Mouse (Mus musculus) neural tube, embryonic 10.5 days (tissue): Measurements from ENCODE around the gene Rnf223.
"Not testable (repeated sequence)": the region's sequence is repeated elsewhere in the genome, so short reads cannot be mapped to it uniquely, and the experiment has no call there.

Experiments
- DNase-seq: peaks from one replicate; pipeline ENCODE4 v3.0.0-alpha.2; 2017; ENCODE audit warnings: low spot score; ENCODE audit errors: extremely low spot score

The Rnf223 gene

DNA sequence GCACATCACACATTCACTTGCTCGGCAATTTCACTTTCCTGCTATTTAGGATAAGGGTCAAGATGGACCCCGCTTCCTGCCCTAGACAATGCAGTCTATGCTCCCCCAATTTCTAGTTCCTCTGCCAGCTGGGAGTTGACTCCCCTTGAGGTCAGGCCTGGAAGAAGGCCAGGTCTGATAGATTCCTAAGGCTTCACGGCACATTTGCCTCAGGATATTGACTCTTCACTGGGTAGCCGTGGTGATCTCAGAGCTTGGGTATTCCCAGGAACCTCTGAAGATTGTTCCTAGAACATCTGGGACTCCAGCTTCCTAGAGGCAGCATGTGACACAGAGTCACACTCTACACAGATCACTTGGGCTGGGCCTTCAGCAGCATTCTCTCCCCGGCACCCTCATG, 1.6 kb upstream of the Rnf223 start:
- no peak for DNase-seq

DNA sequence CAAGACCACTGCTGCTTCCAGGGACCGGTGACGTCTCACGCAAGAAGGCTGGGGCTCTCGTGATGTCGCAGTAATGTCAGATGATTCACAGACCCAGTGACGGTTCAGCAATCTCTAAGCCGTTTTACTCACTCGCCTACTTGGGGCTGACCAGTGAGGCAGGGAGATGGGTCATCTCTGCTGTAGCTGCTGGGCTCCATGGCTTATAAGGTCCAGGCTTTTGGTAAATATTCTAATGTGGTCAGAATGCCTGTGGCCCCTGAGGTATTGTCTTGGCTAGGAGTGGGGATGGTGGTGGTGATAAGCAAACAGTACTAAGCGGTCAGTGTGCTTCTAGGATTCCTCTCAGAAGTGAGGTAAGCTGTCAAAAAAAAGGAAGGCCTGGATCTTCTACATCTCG, 627 bp downstream of the Rnf223 start:
- no peak for DNase-seq

DNA sequence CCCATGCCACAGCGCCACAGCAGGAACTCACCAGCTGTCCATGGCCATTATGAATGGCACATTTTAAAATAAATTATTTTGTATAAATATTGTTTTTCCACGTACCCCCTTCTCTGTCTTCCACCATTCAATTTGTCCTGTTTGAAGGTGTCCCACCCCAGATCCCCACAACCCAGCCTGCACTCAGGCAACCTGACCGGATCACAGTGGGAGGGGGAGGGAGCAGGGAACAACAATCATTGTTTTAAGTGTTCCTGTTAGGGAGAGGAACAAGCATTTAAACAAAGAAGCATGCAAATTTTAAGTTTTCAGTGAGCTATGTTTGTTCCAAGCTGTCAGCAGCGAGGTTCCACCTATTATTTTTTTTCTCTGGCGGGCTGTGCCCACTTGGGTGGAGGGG, 3.0 kb downstream of the Rnf223 start:
- no peak for DNase-seq

DNA sequence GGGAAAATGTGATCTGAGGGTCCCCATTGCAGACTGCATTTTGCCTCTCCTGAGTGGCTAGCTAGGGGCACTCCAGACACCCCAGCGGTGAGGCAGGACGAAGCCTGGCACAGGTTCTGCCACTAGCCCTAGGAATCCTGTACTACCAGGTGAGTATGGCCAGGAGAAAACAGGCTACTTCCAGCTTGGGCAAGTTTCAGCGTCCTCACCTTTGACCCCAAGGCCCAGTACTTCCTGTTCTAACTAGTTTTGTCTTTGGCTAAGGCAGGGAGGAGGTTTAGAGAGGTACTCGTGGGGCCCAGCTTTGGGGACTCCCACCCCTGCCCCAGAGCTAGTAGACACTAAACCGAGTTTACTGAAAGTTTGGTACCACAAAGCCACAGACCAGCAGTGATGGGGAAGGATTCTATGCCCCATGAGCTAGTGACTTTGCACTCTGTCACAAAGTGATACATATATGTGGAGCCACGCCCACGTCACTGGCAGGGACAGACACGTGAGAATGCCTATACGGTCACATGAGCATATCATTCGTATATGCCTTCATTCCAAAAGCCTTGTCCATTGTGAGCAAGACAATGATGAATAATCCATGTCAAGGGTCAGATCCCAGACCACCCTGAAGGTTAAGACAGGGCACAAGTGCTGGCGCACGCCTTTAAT, 3.8 kb downstream of the Rnf223 start:
- DNase-seq: no peak

GRCm38 (mm10) chr4:156135112-156135511, 4.8 kb downstream of the Rnf223 start:
- no peak for DNase-seq

DNA sequence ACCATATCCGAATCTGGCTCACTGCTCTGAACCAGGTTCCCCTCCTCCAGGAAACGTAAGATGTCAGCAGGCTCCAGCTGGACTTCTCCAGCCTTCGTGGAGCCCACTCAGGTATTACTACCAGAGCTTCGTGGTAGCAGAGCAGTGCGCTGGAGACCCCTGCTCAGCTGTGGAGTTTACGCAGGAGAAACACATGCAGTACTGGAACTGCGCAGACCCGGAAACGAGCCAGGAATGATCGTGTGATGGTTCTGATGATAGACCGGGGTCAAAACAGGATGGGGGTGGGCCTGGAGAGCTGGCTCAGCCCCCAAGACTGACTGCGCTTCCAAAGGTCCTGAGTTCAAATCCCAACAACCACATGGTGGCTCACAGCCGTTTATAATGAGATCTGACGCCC, 5.5 kb downstream of the Rnf223 start:
- DNase-seq: no peak

- DNase-seq: no peak
Measured at GRCm38 (mm10) chr4:156136285-156137100, 6.2 kb downstream of the Rnf223 start.

- DNase-seq: not testable (repeated sequence)
Measured at GRCm38 (mm10) chr4:156150887-156151286, 20.6 kb downstream of the Rnf223 start.

DNA sequence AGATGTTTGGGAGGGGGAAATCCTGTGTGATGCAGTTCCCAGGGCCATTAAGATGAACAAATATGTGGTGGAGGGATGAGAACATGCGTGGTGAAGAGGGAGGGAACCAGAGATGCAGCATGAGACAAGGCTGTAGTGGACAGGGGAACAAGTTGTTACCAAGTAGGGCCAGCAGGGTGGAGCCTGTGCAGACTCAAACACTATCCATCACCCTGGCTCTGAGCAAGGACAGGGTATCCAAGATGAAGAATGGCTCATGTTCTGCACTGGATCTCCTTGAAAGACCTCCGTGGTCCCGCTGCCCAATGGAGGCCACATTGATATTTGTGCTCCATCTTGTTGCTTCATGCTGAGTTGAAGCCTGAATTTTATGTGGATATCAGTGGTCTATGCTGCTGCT, 24.5 kb downstream of the Rnf223 start:
- no peak for DNase-seq

DNA sequence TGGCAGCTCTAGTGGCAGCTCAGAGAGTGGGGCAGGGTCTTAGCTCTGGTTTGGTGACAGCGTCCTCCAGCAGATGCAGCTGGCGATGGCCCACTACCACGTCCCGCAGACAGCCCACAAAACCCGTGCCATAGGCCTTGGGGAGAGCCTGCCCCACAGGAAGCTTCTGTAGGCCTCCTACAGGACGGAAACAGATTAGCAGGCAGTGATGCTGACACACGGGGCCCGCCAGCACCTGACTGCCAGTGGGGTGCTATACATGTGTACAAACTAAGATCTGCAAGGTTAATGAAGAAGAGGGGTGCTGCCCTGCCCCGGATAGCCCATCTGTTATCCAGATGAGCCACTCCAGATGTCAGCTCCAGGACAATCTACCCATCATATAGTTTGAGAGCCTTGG, 36.2 kb downstream of the Rnf223 start:
- no peak for DNase-seq

- no peak for DNase-seq
Measured at GRCm38 (mm10) chr4:156168611-156169010, 38.3 kb downstream of the Rnf223 start.

DNA sequence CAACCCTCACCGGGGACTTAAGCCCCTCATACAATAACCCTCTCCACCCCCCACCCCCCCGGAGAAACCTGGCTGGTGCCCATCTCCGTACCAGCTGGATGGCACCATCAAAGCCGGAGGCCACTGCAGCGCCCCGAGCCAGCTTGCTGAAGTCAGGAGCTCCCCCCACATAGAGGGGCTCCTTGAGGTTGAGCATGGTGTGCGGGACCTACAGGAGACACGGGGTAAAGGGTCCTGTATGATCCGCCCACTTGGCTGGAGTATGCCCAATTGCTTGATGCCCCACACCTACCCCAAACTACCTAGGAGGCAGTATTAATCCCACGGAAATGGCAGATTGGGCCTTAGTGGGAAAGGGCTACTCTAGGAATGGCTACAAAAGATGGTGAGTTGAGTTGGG, 38.8 kb downstream of the Rnf223 start:
- DNase-seq: no peak

DNA sequence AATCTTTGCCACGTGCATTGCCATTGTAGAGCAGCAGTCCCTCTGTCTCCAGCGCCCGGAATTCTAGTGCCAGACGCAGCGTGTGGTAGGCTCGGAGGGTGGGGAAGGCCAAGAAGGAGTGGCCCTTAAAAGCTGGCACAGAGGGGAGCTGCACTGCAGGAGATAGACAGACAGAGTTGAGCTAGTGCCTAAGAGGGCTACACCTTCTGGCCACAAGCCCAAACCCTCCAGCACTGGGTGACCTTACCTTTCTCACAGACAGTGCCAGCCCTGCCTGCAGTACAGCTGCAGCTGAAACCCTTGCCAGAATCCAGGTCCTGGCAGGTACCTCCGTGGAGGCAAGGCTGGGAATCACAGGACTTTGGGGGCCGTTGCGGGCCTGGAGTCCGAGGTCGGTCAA, 41.5 kb downstream of the Rnf223 start:
- no peak for DNase-seq

DNA sequence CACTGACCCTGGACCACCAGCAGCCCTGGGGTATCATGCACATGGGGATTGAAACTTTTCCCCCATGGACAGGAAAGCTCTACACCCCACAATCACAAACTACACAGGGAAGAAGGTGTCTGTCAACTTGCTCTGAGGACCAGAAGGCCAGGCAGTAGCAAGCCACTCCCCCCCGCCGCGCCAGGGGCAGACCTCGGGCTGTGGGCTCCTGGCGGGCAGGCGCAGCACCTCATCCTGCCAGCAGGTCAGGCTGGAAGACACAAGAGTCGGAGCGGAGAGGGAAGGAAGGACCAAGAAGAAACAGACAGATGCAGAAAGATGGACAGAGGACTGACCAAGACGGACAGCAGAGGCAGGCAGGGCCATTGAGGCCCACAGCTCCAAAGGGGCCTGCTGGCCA, 47.3 kb downstream of the Rnf223 start:
- no peak for DNase-seq
